Mouse (Mus musculus): ENCODE measurements at regions not wholly inside any gene's neighbourhood (a gene's known extent, or its start where the extent isn't known, plus 50 kb on each side); places are given as distances from the start of the nearest gene placed in this dataset.

DNA sequence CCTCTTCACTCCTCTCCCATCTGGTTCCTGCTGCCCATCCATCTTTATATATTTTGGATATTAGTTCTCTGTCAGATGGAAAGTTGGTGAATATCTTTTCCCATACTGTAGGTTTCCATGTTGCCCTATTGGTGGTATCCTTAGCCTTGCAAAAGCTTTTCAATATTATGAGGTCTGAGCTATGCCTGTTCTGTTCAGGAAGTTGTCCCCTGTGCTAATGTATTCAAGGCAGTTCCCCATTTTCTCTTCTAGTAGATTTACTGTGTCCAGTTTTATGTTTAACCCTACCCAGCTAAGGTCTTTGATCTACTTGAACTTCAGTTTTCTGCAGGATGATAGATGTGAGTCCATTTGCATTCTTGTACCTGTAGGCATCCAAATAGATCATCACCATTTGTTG lies 109.4 kb upstream of the Tusc1 start:
- no peak for DNase-seq

DNA sequence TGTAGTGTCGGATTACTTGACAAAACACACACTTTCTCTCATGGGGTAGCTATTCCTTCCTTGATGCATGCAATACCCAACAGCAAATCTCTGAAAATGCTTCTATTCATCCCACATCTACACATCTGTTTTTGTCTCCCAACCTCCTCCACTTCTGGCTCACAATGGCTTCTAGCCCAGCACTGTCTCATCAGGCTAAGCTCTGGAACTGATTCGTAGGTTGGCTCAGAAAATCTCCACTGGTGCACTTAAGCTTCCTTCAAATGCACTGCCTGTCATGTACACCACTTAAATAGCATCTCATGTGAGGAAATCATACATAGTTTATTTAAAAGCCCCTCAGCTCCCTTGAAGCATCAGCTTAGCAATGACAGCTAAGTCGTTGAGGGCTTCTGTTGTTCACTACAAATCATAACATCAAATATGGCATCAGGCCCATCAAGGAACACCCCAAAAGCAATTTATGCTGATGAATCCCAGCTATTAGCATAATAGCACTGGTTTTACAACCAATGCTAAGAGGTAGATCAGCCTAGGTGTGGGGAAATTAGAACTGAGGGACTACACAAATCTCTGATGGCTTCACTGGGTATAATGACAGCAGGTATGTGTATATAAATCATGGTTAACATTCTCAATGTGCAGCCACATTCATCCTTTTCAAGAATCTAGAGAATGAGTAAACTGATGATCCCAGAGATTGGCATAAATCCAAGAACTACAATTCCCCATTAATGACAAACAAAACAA lies 103.5 kb upstream of the Tusc1 start:
- DNase-seq: no peak

DNA sequence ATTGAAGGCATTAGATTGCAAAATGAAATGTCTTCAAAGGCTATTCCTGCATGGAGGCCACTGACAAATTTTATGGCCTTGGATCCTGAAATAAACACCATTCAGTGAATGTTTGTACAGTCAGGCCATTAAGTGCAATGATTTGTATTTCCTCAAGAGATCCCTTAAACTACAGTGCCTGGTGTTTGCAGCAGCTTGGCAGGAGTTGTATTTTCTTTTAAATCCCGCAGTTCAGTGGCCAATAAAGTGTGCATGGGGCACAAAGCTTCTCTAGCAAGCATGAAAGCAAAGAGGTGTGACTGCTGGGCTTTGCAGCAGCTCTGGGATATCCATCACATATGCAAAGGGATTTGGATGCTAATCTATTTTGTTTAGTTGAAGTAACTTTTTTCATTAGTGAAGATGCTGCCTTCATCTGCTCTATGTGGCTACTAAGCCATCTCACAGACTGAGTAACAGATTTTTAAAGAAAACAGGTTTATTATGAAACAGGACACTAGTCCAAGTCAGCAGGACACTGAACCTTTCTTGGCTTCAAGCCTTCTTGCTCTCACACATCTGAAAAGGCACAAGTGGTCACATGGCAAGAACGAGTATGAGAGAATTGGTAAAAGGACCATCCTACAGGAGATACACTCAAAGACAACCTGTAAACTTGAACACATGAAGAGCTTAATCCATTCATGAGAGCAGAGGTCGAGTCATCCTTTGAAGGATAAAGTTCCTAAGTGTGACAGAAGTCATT lies 102.2 kb upstream of the Tusc1 start:
- DNase-seq: no peak

DNA sequence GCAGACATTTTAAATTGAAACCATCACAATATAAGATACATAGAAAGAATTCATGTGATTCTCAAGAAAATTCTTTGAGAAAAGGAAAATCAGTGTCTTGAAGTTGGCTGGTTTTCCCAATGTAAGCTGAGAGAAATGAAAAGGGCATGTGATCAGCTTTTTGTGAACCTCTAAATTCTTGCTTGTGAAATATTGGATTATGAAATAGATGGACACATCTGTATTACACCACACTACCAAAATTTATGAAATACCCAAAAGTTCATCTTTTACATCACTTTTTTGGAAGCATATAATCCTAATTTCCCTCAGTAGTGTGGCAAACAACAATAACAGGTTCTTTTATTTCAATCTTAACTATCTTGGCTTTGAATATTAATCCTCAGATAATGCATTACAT lies 77.4 kb upstream of the Tusc1 start:
- DNase-seq: no peak

GRCm38 (mm10) chr4:93406876-93407275 lies 71.6 kb upstream of the Tusc1 start:
- DNase-seq: no peak

GRCm38 (mm10) chr4:93400579-93400978 lies 65.3 kb upstream of the Tusc1 start:
- DNase-seq: no peak

Measured in cerebellum, postnatal 25 days (tissue).